Mouse (Mus musculus): ENCODE results near the gene Osbpl2.

- TF ChIP-seq TAL1 (IDR thresholded peaks at IDR 0.05; ENCODE audit: low read length), result no peak
- TF ChIP-seq GATA1 (IDR thresholded peaks at IDR 0.05; ENCODE audit: low read length), result no peak
These were observed 31.6 kb upstream of the Osbpl2 start for GRCm38 (mm10) chr2:180087472-180087871.
